Mouse (Mus musculus) inflammation-experienced regulatory T-cells, adult 16 weeks (primary cell): ENCODE results near the gene Mmp7. TPM values are rescaled to one million over a fixed set of nuclear protein-coding genes. Genes with fewer than 3 reads are reported as not detected.

Experiments
- polyA plus RNA-seq: library from polyadenylated mRNA; unstranded; fragments of 100-300 nt; shearing (Covaris generic); gene quantifications from one replicate; pipeline ENCODE4 v1.2.1, GENCODE M21; 2017

Gene Mmp7
- not detected for polyA plus RNA-seq

GRCm38 (mm10) chr9:7691790-7692189, at the start of gene Mmp7:
TSS of gene Mmp7 (plus strand) at chr9:7692090.

Other genes starting within 250 kb of the Mmp7 start
- not detected for gene Mmp3, start 246.3 kb upstream of the Mmp7 start, polyA plus RNA-seq
- not detected for gene Mmp10, start 189.7 kb upstream of the Mmp7 start, polyA plus RNA-seq
- not detected for gene Mmp8, start 133.6 kb upstream of the Mmp7 start, polyA plus RNA-seq
- 0.16 TPM for gene Mmp27, start 120.7 kb upstream of the Mmp7 start, polyA plus RNA-seq
- not detected for gene Mmp20, start 63.9 kb upstream of the Mmp7 start, polyA plus RNA-seq
- gene Tmem123, start 72.0 kb downstream of the Mmp7 start, polyA plus RNA-seq: 94.3 TPM
- gene Birc2, start 145.0 kb downstream of the Mmp7 start, polyA plus RNA-seq: 161 TPM
- 142 TPM for gene Birc3, start 181.1 kb downstream of the Mmp7 start, polyA plus RNA-seq